Mouse (Mus musculus): Measurements from ENCODE around the gene Ppp1cc. TPM values are rescaled to one million over a fixed set of nuclear protein-coding genes. Genes with fewer than 3 reads are reported as not detected.
"Not testable (repeated sequence)": the region's sequence is repeated elsewhere in the genome, so short reads cannot be mapped to it uniquely, and the experiment has no call there.

The Ppp1cc gene
- polyA plus RNA-seq, 1 experiment = 458 TPM

- H3K36me3 ChIP-seq (ENCODE audit: control insufficient read depth, insufficient read depth, low read length, poor library complexity, severe bottlenecking) = no peaks in the 10 kb centered on the region
These were observed 52.8 kb downstream of the Ppp1cc start for GRCm38 (mm10) chr5:122210890-122211289.

GRCm38 (mm10) chr5:122212125-122212524, 54.0 kb downstream of the Ppp1cc start:
- Histone ChIP-seq H3K9me3 (replicated peaks; ENCODE audit: control insufficient read depth, insufficient read depth, low read length, poor library complexity, severe bottlenecking) (no peaks in the 10 kb centered on the region), H3K4me1 (ENCODE audit: control insufficient read depth, insufficient read depth, low read length) (peaks cover 4% of the 10 kb centered on the region), H3K4me3 (ENCODE audit: low read depth, low read length) (no peak overlapping the region), H3K9ac (ENCODE audit: low read depth, poor library complexity, severe bottlenecking) (no peak overlapping the region), H3K27me3 (ENCODE audit: control insufficient read depth, insufficient read depth, low read length, poor library complexity, severe bottlenecking) (no peaks in the 10 kb centered on the region), H3K36me3 (ENCODE audit: control insufficient read depth, insufficient read depth, low read length, poor library complexity, severe bottlenecking) (no peaks in the 10 kb centered on the region), H3K27ac (ENCODE audit: insufficient read depth, low read length) (no peak overlapping the region)
- TF ChIP-seq EP300 (IDR thresholded peaks at IDR 0.05; ENCODE audit: insufficient read depth, low read depth, low read length) (no peak), CTCF (IDR thresholded peaks at IDR 0.05; ENCODE audit: low read depth, low read length) (no peak), POLR2A (IDR thresholded peaks at IDR 0.05; ENCODE audit: insufficient read depth, low read length) (no peak)

More at GRCm38 (mm10) chr5:122210890-122211289, 52.8 kb downstream of the Ppp1cc start:
- Histone ChIP-seq H3K27ac (ENCODE audit: insufficient read depth, low read length) (no peak overlapping the region), H3K9ac (ENCODE audit: low read depth, poor library complexity, severe bottlenecking) (no peak overlapping the region), H3K4me1 (ENCODE audit: control insufficient read depth, insufficient read depth, low read length) (peaks cover 4% of the 10 kb centered on the region), H3K27me3 (ENCODE audit: control insufficient read depth, insufficient read depth, low read length, poor library complexity, severe bottlenecking) (no peaks in the 10 kb centered on the region), H3K9me3 (replicated peaks; ENCODE audit: control insufficient read depth, insufficient read depth, low read length, poor library complexity, severe bottlenecking) (no peaks in the 10 kb centered on the region), H3K4me3 (ENCODE audit: low read depth, low read length) (no peak overlapping the region)
- TF ChIP-seq EP300 (IDR thresholded peaks at IDR 0.05; ENCODE audit: insufficient read depth, low read depth, low read length) = no peak
- no peak for TF ChIP-seq CTCF (IDR thresholded peaks at IDR 0.05; ENCODE audit: low read depth, low read length)
- no peak for TF ChIP-seq POLR2A (IDR thresholded peaks at IDR 0.05; ENCODE audit: insufficient read depth, low read length)

GRCm38 (mm10) chr5:122212820-122213219, 54.7 kb downstream of the Ppp1cc start:
- not testable (repeated sequence) for H3K27me3 ChIP-seq (ENCODE audit: control insufficient read depth, insufficient read depth, low read length, poor library complexity, severe bottlenecking); H3K36me3 ChIP-seq (ENCODE audit: control insufficient read depth, insufficient read depth, low read length, poor library complexity, severe bottlenecking); H3K27ac ChIP-seq (ENCODE audit: insufficient read depth, low read length); H3K9me3 ChIP-seq (replicated peaks; ENCODE audit: control insufficient read depth, insufficient read depth, low read length, poor library complexity, severe bottlenecking); H3K4me3 ChIP-seq (ENCODE audit: low read depth, low read length); H3K4me1 ChIP-seq (ENCODE audit: control insufficient read depth, insufficient read depth, low read length); H3K9ac ChIP-seq (ENCODE audit: low read depth, poor library complexity, severe bottlenecking)
- peak; percentile 28 for TF ChIP-seq CTCF (IDR thresholded peaks at IDR 0.05; ENCODE audit: low read depth, low read length)

GRCm38 (mm10) chr5:122213861-122214260, 55.8 kb downstream of the Ppp1cc start:
- Histone ChIP-seq H3K27me3 (ENCODE audit: control insufficient read depth, insufficient read depth, low read length, poor library complexity, severe bottlenecking) (no peaks in the 10 kb centered on the region), H3K36me3 (ENCODE audit: control insufficient read depth, insufficient read depth, low read length, poor library complexity, severe bottlenecking) (no peaks in the 10 kb centered on the region), H3K4me3 (ENCODE audit: low read depth, low read length) (no peak overlapping the region), H3K9me3 (replicated peaks; ENCODE audit: control insufficient read depth, insufficient read depth, low read length, poor library complexity, severe bottlenecking) (no peaks in the 10 kb centered on the region), H3K27ac (ENCODE audit: insufficient read depth, low read length) (no peak overlapping the region), H3K9ac (ENCODE audit: low read depth, poor library complexity, severe bottlenecking) (no peak overlapping the region), H3K4me1 (ENCODE audit: control insufficient read depth, insufficient read depth, low read length) (peaks cover 4% of the 10 kb centered on the region)
- TF ChIP-seq POLR2A (IDR thresholded peaks at IDR 0.05; ENCODE audit: insufficient read depth, low read length) (no peak), CTCF (IDR thresholded peaks at IDR 0.05; ENCODE audit: low read depth, low read length) (no peak), EP300 (IDR thresholded peaks at IDR 0.05; ENCODE audit: insufficient read depth, low read depth, low read length) (no peak)

GRCm38 (mm10) chr5:122217636-122218035, 59.6 kb downstream of the Ppp1cc start:
- H3K9ac ChIP-seq (ENCODE audit: low read depth, poor library complexity, severe bottlenecking) = no peak overlapping the region
- H3K27me3 ChIP-seq (ENCODE audit: control insufficient read depth, insufficient read depth, low read length, poor library complexity, severe bottlenecking) = no peaks in the 10 kb centered on the region
- TF ChIP-seq EP300 (IDR thresholded peaks at IDR 0.05; ENCODE audit: insufficient read depth, low read depth, low read length) (no peak), CTCF (IDR thresholded peaks at IDR 0.05; ENCODE audit: low read depth, low read length) (no peak), POLR2A (IDR thresholded peaks at IDR 0.05; ENCODE audit: insufficient read depth, low read length) (no peak)
- H3K36me3 ChIP-seq (ENCODE audit: control insufficient read depth, insufficient read depth, low read length, poor library complexity, severe bottlenecking) = no peaks in the 10 kb centered on the region
- no peaks in the 10 kb centered on the region for H3K4me1 ChIP-seq (ENCODE audit: control insufficient read depth, insufficient read depth, low read length)
- H3K9me3 ChIP-seq (replicated peaks; ENCODE audit: control insufficient read depth, insufficient read depth, low read length, poor library complexity, severe bottlenecking) = no peaks in the 10 kb centered on the region
- no peak overlapping the region for H3K4me3 ChIP-seq (ENCODE audit: low read depth, low read length)
- H3K27ac ChIP-seq (ENCODE audit: insufficient read depth, low read length) = no peak overlapping the region

GRCm38 (mm10) chr5:122218109-122218905, 60.2 kb downstream of the Ppp1cc start:
- Histone ChIP-seq H3K9ac (ENCODE audit: low read depth, poor library complexity, severe bottlenecking) (no peak overlapping the region), H3K27me3 (ENCODE audit: control insufficient read depth, insufficient read depth, low read length, poor library complexity, severe bottlenecking) (no peaks in the 10 kb centered on the region), H3K27ac (ENCODE audit: insufficient read depth, low read length) (no peak overlapping the region), H3K4me1 (ENCODE audit: control insufficient read depth, insufficient read depth, low read length) (no peaks in the 10 kb centered on the region), H3K9me3 (replicated peaks; ENCODE audit: control insufficient read depth, insufficient read depth, low read length, poor library complexity, severe bottlenecking) (no peaks in the 10 kb centered on the region), H3K4me3 (ENCODE audit: low read depth, low read length) (no peak overlapping the region), H3K36me3 (ENCODE audit: control insufficient read depth, insufficient read depth, low read length, poor library complexity, severe bottlenecking) (no peaks in the 10 kb centered on the region)
- TF ChIP-seq CTCF (IDR thresholded peaks at IDR 0.05; ENCODE audit: low read depth, low read length) (no peak), POLR2A (IDR thresholded peaks at IDR 0.05; ENCODE audit: insufficient read depth, low read length) (no peak), EP300 (IDR thresholded peaks at IDR 0.05; ENCODE audit: insufficient read depth, low read depth, low read length) (no peak)
